Mouse (Mus musculus) thymus, adult 2 months (tissue): ENCODE measurements around the gene 1700025C18Rik.

Source experiments
- CTCF ChIP-seq: fragments of 200-500 bp; IDR thresholded peaks from 2 replicates; pipeline ENCODE4 v1.5.1; 2012; ENCODE audit warnings: mild to moderate bottlenecking, control low read depth, low read length, moderate library complexity, borderline replicate concordance; ENCODE audit not compliant: control insufficient read depth, poor library complexity, insufficient read depth; ENCODE audit errors: extremely low read depth
- POLR2A ChIP-seq: fragments of 200-500 bp; IDR thresholded peaks from 2 replicates; pipeline ENCODE4 v1.6.1; 2012; ENCODE audit warnings: mild to moderate bottlenecking, low read length, control low read depth, moderate library complexity; ENCODE audit not compliant: control insufficient read depth, poor library complexity, insufficient read depth; ENCODE audit errors: extremely low read depth

- TF ChIP-seq CTCF = no peak
- TF ChIP-seq POLR2A = no peak
Observed at GRCm38 (mm10) chr2:165092393-165092792, 1.8 kb upstream of the 1700025C18Rik start.
